Mouse (Mus musculus) lung, embryonic 15.5 days (tissue): ENCODE measurements at regions not wholly inside any gene's neighbourhood (a gene's known extent, or its start where the extent isn't known, plus 50 kb on each side); places are given as distances from the start of the nearest gene placed in this dataset.

Experiments used
- ATAC-seq: fragments of 200-750 bp; cut with Nextera tagmentation; 2 replicates; pipeline ENCODE4 v1.8.0; 2017; ENCODE audit warnings: moderate number of reproducible peaks, borderline replicate concordance; ENCODE audit not compliant: low FRiP score, low TSS enrichment; ENCODE audit errors: extremely low read depth
- H3K27ac ChIP-seq: fragments of 300-500 bp; sonication (generic); 2 replicates; pipeline ENCODE4 v1.5.1; 2015; ENCODE audit warnings: moderate library complexity, mild to moderate bottlenecking, inconsistent platforms
- H3K27me3 ChIP-seq: fragments of 300-500 bp; sonication (generic); 2 replicates; pipeline ENCODE4 v1.6.1; 2015; ENCODE audit warnings: inconsistent platforms
- H3K36me3 ChIP-seq: fragments of 300-500 bp; sonication (generic); 2 replicates; pipeline ENCODE4 v1.6.1; 2015; ENCODE audit warnings: inconsistent platforms
- H3K4me1 ChIP-seq: fragments of 300-500 bp; sonication (generic); 2 replicates; pipeline ENCODE4 v1.6.1; 2015; ENCODE audit warnings: inconsistent platforms
- H3K4me2 ChIP-seq: fragments of 300-500 bp; sonication (generic); 2 replicates; pipeline ENCODE4 v1.6.1; 2015; ENCODE audit warnings: inconsistent platforms, mild to moderate bottlenecking, moderate library complexity
- H3K4me3 ChIP-seq: fragments of 300-500 bp; sonication (generic); 2 replicates; pipeline ENCODE4 v1.5.1; 2015; ENCODE audit warnings: mild to moderate bottlenecking, inconsistent platforms
- H3K9ac ChIP-seq: fragments of 300-500 bp; sonication (generic); 2 replicates; pipeline ENCODE4 v1.6.1; 2015; ENCODE audit warnings: inconsistent platforms
- H3K9me3 ChIP-seq: fragments of 300-500 bp; sonication (generic); 2 replicates; pipeline ENCODE4 v1.6.1; 2016; ENCODE audit warnings: inconsistent platforms
- WGBS: fragments of 180-500 bp; shearing (Covaris S2); methylation state at CpG from one replicate; pipeline ENCODE4 v1.1.7; 2015; 5-methylcytosine and 5-hydroxymethylcytosine counted together

DNA sequence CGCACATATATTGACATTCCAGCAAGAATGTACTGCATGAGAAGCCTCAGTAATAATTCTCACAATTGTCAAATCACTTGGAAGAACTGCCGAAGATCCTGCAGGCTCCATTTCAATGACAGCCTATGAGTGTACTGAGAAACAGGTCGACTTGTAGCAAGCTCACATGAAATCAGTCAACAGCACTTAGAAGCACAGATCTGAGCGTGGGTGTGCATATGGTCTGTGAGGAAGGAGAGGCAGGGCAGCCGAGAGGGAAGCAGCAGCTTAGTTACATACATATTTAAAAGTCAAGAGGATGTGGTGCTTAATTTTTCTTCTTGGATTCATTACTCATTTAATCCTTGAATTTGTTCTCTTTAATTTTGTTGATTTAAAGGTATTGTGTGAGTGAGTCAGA is 967.4 kb upstream of the Epha7 start:
- Histone ChIP-seq H3K27ac (no peak overlapping the region), H3K4me1 (no peaks in the 10 kb centered on the region), H3K9me3 (no peaks in the 10 kb centered on the region), H3K27me3 (no peaks in the 10 kb centered on the region), H3K4me2 (no peak overlapping the region), H3K9ac (no peak overlapping the region), H3K36me3 (no peaks in the 10 kb centered on the region), H3K4me3 (no peak overlapping the region)
- WGBS, result 60% methylated on average over 5 of the region's 5 CpGs
- no peak for ATAC-seq

DNA sequence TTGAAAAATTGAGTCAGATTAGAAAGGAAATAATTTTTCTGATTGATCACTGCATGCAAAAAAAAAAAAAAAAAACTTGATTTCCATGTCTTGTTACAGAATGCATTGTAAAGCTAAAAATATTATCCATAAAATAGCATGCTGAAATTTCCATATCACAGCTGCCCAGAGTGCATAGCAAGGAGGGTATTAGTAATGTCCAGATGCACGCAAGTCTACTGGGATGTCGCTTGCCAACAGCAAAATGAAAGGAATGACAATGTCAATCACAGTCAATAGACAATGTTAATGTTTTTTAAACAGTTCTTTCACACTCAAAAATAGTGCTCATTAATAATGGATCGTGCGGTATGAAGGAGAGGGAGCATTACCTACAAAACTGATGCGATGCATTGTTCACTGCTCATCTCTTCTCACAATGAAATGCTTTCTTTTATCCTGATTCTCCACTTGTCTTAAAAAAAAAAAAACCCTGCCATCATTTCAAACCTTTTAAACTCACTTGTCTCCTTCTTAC is 966.8 kb upstream of the Epha7 start:
- 87% methylated on average over 5 of the region's 5 CpGs for whole genome bisulfite sequencing
- no peaks in the 10 kb centered on the region for H3K36me3 ChIP-seq
- no peaks in the 10 kb centered on the region for H3K9me3 ChIP-seq
- H3K4me2 ChIP-seq, result no peak overlapping the region
- no peak overlapping the region for H3K9ac ChIP-seq
- H3K27me3 ChIP-seq, result no peaks in the 10 kb centered on the region
- ATAC-seq, result no peak
- no peak overlapping the region for H3K4me3 ChIP-seq
- no peaks in the 10 kb centered on the region for H3K4me1 ChIP-seq
- H3K27ac ChIP-seq, result no peak overlapping the region

DNA sequence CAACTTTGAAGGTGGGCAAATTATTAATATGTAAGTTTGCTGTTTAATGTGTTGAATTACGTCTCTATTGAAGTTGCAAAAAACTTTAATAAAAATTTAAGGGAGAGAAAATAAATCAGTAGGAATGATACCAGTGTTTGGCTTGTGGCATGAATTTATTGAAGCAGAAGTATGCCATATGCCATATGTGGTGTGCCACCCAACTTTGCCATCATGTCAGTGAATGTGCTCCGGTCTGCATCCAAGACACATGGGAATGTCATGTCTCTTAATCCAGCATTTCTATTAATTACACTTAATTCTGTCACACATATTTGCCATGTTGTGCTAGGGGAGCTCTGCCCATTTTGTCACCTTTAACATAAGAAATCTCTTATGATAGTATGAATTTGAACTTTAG is 956.8 kb upstream of the Epha7 start:
- Histone ChIP-seq H3K4me3 (no peak overlapping the region), H3K36me3 (no peaks in the 10 kb centered on the region), H3K27ac (no peak overlapping the region), H3K27me3 (no peaks in the 10 kb centered on the region), H3K9ac (no peak overlapping the region), H3K4me2 (no peak overlapping the region), H3K9me3 (no peaks in the 10 kb centered on the region), H3K4me1 (no peaks in the 10 kb centered on the region)
- WGBS, result 83% methylated on average over 2 of the region's 2 CpGs
- no peak for ATAC-seq

DNA sequence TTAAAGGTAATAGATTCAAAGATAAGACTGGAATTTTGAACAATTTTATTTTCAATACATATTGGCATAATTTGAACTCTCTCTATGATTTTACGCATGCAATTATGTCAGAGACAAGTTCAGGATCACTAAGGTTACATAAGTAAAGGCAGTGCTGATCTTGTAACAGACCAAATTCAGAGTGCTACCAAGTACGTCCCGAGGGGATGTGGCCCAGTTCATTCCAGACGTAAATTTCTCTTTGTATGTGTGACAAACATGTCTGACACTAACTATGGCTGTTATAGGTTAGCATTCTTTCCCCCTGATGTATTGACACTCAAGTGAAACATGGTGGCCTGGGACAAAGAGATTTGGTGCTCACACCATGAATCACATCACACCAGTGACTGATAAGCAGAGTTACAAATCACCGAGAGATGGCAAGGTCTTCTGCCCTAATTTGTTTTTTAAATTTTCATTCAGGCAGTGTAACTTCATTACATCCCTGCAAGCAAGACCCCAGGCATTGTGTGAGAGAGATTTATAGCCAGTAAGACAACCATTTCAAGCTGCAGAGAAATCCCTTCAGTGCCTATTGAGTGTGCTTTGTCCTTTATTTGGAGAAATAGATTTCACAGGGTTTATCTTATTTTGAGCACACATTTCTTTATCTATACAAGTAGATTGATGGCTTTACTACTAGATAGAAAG is 925.5 kb upstream of the Epha7 start:
- H3K9ac ChIP-seq, result no peak overlapping the region
- no peak overlapping the region for H3K27ac ChIP-seq
- H3K4me2 ChIP-seq, result no peak overlapping the region
- WGBS, result 44% methylated on average over 5 of the region's 5 CpGs
- H3K4me3 ChIP-seq, result no peak overlapping the region
- H3K36me3 ChIP-seq, result no peaks in the 10 kb centered on the region
- no peak for ATAC-seq
- H3K4me1 ChIP-seq, result no peaks in the 10 kb centered on the region
- no peaks in the 10 kb centered on the region for H3K27me3 ChIP-seq
- no peaks in the 10 kb centered on the region for H3K9me3 ChIP-seq

DNA sequence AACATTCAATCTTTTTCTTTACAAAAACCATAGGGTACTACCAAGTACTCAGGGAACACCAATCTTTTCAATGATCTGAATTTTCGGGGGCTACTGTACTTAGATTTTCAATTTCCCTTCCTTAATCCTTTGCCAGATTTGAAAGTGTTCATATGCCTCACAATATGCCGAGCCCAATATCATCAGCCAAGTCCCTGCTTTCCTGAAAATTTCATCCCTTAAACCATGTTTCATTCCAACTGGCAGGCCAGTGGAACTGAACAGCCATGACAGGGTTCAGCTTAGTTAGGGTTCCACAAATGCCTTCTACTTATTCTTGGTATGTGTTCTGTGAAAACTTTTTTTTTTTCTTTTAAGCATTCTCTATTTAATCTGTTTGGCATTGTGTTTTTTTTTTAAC is 916.5 kb upstream of the Epha7 start:
- Histone ChIP-seq H3K4me2 (no peak overlapping the region), H3K9ac (no peak overlapping the region)
- WGBS, result 80% methylated on average over 2 of the region's 2 CpGs

DNA sequence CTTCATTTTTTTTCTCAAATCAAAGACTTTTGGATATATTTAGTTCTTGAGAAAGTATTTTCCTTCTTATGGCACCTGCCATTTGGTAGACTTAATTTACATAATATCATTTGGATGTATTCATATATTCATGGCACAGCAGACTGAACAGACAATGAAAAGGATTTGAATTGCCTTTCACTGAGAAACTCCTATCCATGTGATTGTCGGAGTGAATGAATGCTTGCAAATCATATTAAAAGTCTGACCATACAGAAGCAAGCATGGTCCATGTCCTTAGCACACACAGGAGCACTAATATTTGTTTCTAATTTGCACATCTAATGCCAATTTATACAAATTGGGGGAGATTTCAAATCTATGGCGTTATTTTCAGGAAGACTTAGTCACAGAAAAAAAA is 867.6 kb upstream of the Epha7 start:
- Histone ChIP-seq H3K9me3 (no peaks in the 10 kb centered on the region), H3K4me1 (no peaks in the 10 kb centered on the region), H3K4me3 (no peak overlapping the region), H3K9ac (no peak overlapping the region), H3K4me2 (no peak overlapping the region), H3K27ac (no peak overlapping the region), H3K27me3 (no peaks in the 10 kb centered on the region), H3K36me3 (no peaks in the 10 kb centered on the region)
- no peak for ATAC-seq
- 88% methylated on average over 2 of the region's 2 CpGs for WGBS

More for the DNA sequence above, 916.5 kb upstream of the Epha7 start:
- H3K9me3 ChIP-seq, result no peaks in the 10 kb centered on the region
- H3K4me1 ChIP-seq, result no peaks in the 10 kb centered on the region
- no peak for ATAC-seq
- H3K27me3 ChIP-seq, result no peaks in the 10 kb centered on the region
- H3K4me3 ChIP-seq, result no peak overlapping the region
- H3K36me3 ChIP-seq, result no peaks in the 10 kb centered on the region
- no peak overlapping the region for H3K27ac ChIP-seq

GRCm38 (mm10) chr4:27945768-27946167 is 867.2 kb upstream of the Epha7 start:
- no peaks in the 10 kb centered on the region for H3K9me3 ChIP-seq
- 76% methylated on average over 1 of the region's 1 CpGs for WGBS
- H3K4me3 ChIP-seq, result no peak overlapping the region
- no peak overlapping the region for H3K27ac ChIP-seq
- H3K27me3 ChIP-seq, result no peaks in the 10 kb centered on the region
- no peaks in the 10 kb centered on the region for H3K36me3 ChIP-seq
- no peak for ATAC-seq
- no peak overlapping the region for H3K9ac ChIP-seq
- no peak overlapping the region for H3K4me2 ChIP-seq
- no peaks in the 10 kb centered on the region for H3K4me1 ChIP-seq

DNA sequence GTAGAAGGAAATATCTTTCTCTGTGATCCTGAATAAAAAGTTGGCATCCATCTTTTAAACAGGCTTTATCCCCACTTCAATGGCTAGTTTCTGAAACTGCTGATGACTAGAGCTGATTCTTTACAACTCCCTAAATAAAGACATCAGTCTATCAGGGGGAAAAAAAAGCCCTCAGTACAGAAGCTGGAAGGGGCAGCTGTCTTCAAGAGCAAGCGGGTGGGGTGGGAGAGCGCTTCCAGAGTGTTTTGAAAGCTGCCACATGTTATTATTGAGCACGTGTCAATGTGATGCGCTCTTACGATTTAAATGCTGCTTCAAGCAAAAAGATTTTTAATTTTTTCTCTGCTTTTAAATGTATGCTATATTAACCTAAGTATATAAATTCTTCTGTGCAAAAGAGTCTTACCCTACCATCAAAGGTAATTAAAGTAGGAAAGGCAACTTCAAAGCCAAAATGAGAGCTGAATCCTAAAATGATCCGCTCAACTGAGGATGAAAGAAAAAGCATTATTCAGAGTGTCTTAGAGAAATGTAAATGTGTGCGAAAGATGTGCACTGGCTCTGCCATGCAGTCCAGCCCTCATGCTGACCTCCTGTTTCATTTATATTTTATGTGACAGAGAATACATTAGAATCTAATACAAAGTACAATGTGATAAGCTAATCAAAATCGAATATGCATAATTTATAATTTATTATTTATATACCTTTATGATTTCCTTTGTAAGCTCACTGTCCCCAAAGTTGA is 862.8 kb upstream of the Epha7 start:
- H3K4me3 ChIP-seq, result no peak overlapping the region
- no peaks in the 10 kb centered on the region for H3K27me3 ChIP-seq
- WGBS, result 52% methylated on average over 8 of the region's 8 CpGs
- no peaks in the 10 kb centered on the region for H3K36me3 ChIP-seq
- no peak overlapping the region for H3K27ac ChIP-seq
- no peak overlapping the region for H3K9ac ChIP-seq
- no peaks in the 10 kb centered on the region for H3K9me3 ChIP-seq
- H3K4me2 ChIP-seq, result no peak overlapping the region
- no peak; the same call in 1 of the 2 replicates for ATAC-seq
- no peaks in the 10 kb centered on the region for H3K4me1 ChIP-seq

DNA sequence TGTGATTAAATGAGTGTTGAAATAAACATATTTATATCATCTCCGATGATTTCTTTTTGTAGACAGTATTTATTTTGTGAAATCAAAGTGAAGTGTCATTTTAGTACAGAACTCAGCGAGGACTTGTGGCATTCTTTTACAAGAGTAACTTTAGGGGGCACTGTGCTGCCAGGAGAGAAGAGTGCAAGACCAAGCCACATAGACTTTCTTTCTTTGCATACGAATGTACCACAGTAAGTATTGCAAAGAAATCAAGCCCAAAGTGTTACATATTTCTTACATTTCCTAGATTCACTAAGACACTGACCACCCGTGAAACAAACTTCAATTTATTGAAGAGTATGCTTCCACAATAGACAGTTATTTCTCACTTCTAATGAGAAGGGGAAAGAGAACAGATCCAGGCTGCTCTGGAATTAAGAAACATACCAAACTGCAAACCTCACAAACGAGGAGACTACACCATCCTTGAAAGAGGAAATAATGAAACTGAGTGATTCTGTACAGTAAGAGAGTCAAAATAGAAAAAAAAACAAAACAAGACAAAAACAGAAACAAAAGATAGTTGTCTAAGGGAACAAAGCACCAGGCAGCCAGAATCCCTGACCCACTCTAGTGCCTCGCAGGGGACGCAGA is 847.8 kb upstream of the Epha7 start:
- peak overlapping the region; percentile 30; the same call in 1 of the 2 replicates for H3K4me2 ChIP-seq
- H3K9me3 ChIP-seq, result no peaks in the 10 kb centered on the region
- no peaks in the 10 kb centered on the region for H3K36me3 ChIP-seq
- ATAC-seq, result no peak
- H3K27ac ChIP-seq, result no peak overlapping the region
- no peaks in the 10 kb centered on the region for H3K27me3 ChIP-seq
- H3K4me1 ChIP-seq, result no peaks in the 10 kb centered on the region
- 20% methylated on average over 7 of the region's 7 CpGs for WGBS
- no peak overlapping the region for H3K4me3 ChIP-seq
- no peak overlapping the region for H3K9ac ChIP-seq

- 52% methylated on average over 5 of the region's 5 CpGs for WGBS
- H3K4me1 ChIP-seq, result no peaks in the 10 kb centered on the region
- H3K27me3 ChIP-seq, result no peaks in the 10 kb centered on the region
- H3K9ac ChIP-seq, result no peak overlapping the region
- no peaks in the 10 kb centered on the region for H3K9me3 ChIP-seq
- H3K27ac ChIP-seq, result no peak overlapping the region
- H3K36me3 ChIP-seq, result no peaks in the 10 kb centered on the region
- H3K4me2 ChIP-seq, result no peak overlapping the region
- no peak overlapping the region for H3K4me3 ChIP-seq
- ATAC-seq, result no peak
Measured at GRCm38 (mm10) chr4:27970569-27970968, 842.4 kb upstream of the Epha7 start.

GRCm38 (mm10) chr4:27979210-27979771 is 833.6 kb upstream of the Epha7 start:
- H3K27ac ChIP-seq, result no peak overlapping the region
- H3K9me3 ChIP-seq, result no peaks in the 10 kb centered on the region
- WGBS, result 59% methylated on average over 4 of the region's 4 CpGs
- ATAC-seq, result no peak
- no peaks in the 10 kb centered on the region for H3K27me3 ChIP-seq
- no peaks in the 10 kb centered on the region for H3K36me3 ChIP-seq
- H3K9ac ChIP-seq, result no peak overlapping the region
- H3K4me3 ChIP-seq, result no peak overlapping the region
- H3K4me2 ChIP-seq, result no peak overlapping the region
- H3K4me1 ChIP-seq, result no peaks in the 10 kb centered on the region

GRCm38 (mm10) chr4:27979781-27980180 is 833.1 kb upstream of the Epha7 start:
- Histone ChIP-seq H3K4me1 (no peaks in the 10 kb centered on the region), H3K4me2 (no peak overlapping the region), H3K4me3 (no peak overlapping the region), H3K27me3 (no peaks in the 10 kb centered on the region), H3K27ac (no peak overlapping the region), H3K9me3 (no peaks in the 10 kb centered on the region), H3K36me3 (no peaks in the 10 kb centered on the region), H3K9ac (no peak overlapping the region)
- no peak for ATAC-seq
- WGBS, result 67% methylated on average over 10 of the region's 10 CpGs
